Mouse (Mus musculus): Measurements from ENCODE around the gene Ano6.

- no peak for TF ChIP-seq CTCF (IDR thresholded peaks at IDR 0.05; ENCODE audit: insufficient read depth, low read length)
- no peak for TF ChIP-seq POLR2A (IDR thresholded peaks at IDR 0.05; ENCODE audit: borderline replicate concordance, extremely low read depth, low read depth, low read length)
Measured at GRCm38 (mm10) chr15:95858876-95859655, 68.4 kb downstream of the Ano6 start.
